ENCODE assay signal across 20 mouse cellular contexts in the genomic region with DNA sequence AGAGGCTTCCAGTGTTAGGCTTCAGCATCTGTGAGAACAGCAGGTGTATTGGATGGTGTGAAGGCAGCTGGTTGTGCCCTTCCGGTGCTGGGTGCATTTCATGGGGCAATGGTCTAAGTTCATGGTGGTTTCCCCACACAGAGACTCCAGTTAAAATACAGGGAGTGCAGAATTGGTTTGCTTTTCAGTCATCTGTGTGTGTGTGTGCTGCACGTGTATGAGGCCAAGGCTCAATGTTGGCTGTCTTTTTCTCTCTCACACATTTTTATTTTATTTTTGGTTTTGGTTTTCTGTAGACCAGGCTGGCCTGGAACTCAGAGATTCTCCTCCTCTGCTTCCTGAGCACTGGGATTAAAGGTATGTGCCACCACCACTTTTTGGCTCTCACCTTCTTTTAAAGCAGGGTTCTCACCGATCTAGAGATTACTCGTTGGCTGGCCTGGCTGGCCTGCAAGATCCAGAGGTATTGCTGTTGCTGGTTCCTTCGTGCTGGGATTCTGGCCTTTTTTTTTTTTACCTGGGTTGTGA. TPM values are rescaled to one million over a fixed set of nuclear protein-coding genes. Genes with fewer than 3 reads are reported as not detected.
"Had no signal": no experiment of that assay in that cellular context is flagged by ENCODE, and none has a peak within 500 bp of the region (broad histone marks: within the 10 kb centered on the region; RNA-seq: fewer than 3 reads in every experiment).

No protein-coding gene starts in this region.

- H3K27me3 ChIP-seq: midbrain, embryonic 15.5 days; neural tube, embryonic 13.5 days had no signal

- H3K9ac ChIP-seq: lung, embryonic 14.5 days; midbrain, embryonic 15.5 days; neural tube, embryonic 13.5 days had no signal

- DNase-seq: kidney, adult 18-20 months; kidney, postnatal 10 days; kidney, postnatal 4 days; lung, embryonic 14.5 days; lung, postnatal 10 days; lung, postnatal 4 days; retina, postnatal 1 day; right cerebral cortex, postnatal 14 days; thymus, adult 2 months; thymus, postnatal 25 days had no signal

- H3K9me3 ChIP-seq: midbrain, embryonic 10.5 days; midbrain, embryonic 15.5 days; neural tube, embryonic 13.5 days had no signal

- H3K4me3 ChIP-seq: layer of hippocampus, adult 2 months; midbrain, embryonic 10.5 days; midbrain, embryonic 15.5 days; neural tube, embryonic 13.5 days had no signal

- H3K4me2 ChIP-seq: liver, embryonic 11.5 days; lung, embryonic 14.5 days; midbrain, embryonic 15.5 days; neural tube, embryonic 13.5 days had no signal

- H3K27ac ChIP-seq: layer of hippocampus, adult 2 months; midbrain, embryonic 10.5 days; midbrain, embryonic 15.5 days; neural tube, embryonic 13.5 days; stomach, postnatal 0 days had no signal

- ATAC-seq: midbrain, embryonic 15.5 days had no signal

- H3K36me3 ChIP-seq: midbrain, embryonic 10.5 days; midbrain, embryonic 15.5 days; neural tube, embryonic 13.5 days had no signal

- H3K4me1 ChIP-seq: neural tube, embryonic 13.5 days had no signal

RNA-seq across cellular contexts. Expression of gene 4930558K02Rik, which starts 1.2 kb away (rescaled TPM):
- total RNA-seq: layer of hippocampus, adult 2 months; left cerebral cortex, postnatal 36 days; megakaryocyte, adult 5-6 weeks had no signal
- polyA plus RNA-seq: kidney, embryonic 14.5 days; liver, embryonic 11.5 days; liver, embryonic 16.5 days; lung, embryonic 14.5 days; midbrain, embryonic 10.5 days; neural tube, embryonic 13.5 days; stomach, postnatal 0 days; thymus, adult 2 months had no signal
